Mouse (Mus musculus): Measurements from ENCODE around the gene Nup214.

The Nup214 gene

GRCm38 (mm10) chr2:32068811-32069607 is 94.8 kb downstream of the Nup214 start:
- TF ChIP-seq GATA4 (IDR thresholded peaks at IDR 0.05; ENCODE audit: insufficient replicate concordance, low read length) = no peak

DNA sequence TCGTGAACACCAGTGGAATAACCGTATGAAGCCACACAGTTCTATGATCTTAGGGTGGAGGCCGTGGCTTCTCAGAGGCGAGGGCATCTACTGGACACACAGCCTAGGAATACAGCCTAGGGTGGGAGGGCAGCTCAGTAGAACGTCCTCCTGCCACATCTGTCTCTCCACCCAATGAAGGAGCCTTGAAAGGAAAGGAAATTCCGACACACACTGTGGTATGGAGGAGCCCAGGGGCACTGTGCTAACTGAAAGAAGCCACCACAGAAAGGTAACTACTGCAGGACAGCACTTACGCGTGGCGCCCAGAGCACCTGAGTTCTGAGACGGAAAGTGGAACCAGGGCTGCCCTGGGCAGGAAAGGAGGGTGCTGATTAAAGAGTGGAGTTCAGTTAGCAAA is 96.5 kb downstream of the Nup214 start:
- no peak for TF ChIP-seq GATA4 (IDR thresholded peaks at IDR 0.05; ENCODE audit: insufficient replicate concordance, low read length)

GRCm38 (mm10) chr2:32074404-32074803 is 100.2 kb downstream of the Nup214 start:
- no peak for TF ChIP-seq GATA4 (IDR thresholded peaks at IDR 0.05; ENCODE audit: insufficient replicate concordance, low read length)

- no peak for TF ChIP-seq GATA4 (IDR thresholded peaks at IDR 0.05; ENCODE audit: insufficient replicate concordance, low read length)
Observed at GRCm38 (mm10) chr2:32075368-32075767, 101.1 kb downstream of the Nup214 start.

- no peak for TF ChIP-seq GATA4 (IDR thresholded peaks at IDR 0.05; ENCODE audit: insufficient replicate concordance, low read length)
Observed at GRCm38 (mm10) chr2:32077744-32078143, 103.5 kb downstream of the Nup214 start.

DNA sequence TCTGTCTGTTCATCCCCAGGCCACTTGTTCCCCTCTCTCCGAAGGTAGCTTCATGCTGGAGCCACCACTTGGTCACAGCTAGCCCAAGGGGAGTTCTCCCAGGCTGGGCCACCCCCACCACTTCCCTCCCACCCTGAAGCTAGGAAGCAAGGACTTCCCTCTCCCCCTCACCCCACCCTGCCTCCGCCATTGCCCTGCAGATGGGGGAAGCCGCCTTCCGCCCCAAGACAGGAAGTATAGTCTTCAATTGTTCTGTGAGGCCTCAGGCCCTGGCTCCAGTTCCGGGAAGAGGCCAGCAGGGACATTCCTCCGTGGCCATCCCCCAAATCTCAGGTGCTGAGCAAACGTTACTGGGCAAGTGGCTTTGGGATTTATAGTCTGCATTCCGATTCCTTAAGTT is 104.3 kb downstream of the Nup214 start:
- 0 out of 2 replicates have a peak, but pooled peaks have one; percentile 20 for TF ChIP-seq GATA4 (IDR thresholded peaks at IDR 0.05; ENCODE audit: insufficient replicate concordance, low read length)

DNA sequence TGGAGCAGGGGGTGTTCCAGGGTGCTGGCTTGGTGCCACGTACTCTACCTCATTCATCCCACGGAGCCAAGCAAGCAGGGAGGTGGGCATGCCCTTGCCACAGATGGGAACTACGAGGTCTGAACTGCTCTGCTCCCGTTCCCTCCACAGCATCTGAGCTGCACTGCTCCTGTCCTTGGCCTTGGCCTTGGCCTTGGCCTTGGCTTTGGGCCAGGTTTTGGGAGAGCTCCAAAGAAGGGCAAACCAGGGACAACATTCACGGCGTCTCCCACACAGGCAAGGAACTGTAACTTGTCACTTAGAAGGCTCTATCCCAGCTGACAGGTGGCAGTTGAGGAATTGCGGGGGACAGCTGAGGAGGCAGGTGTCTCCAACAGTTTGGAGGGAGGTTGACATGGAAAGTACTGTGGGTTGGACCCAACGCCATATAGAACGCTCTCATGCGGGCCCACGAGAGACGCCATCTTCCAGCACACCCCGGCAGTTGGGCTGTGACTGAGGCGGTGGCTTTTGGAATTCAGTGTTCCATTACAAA is 105.0 kb downstream of the Nup214 start:
- TF ChIP-seq GATA4 (IDR thresholded peaks at IDR 0.05; ENCODE audit: insufficient replicate concordance, low read length) = no peak

- TF ChIP-seq GATA4 (IDR thresholded peaks at IDR 0.05; ENCODE audit: insufficient replicate concordance, low read length) = no peak
Observed at GRCm38 (mm10) chr2:32080681-32081080, 106.4 kb downstream of the Nup214 start.

DNA sequence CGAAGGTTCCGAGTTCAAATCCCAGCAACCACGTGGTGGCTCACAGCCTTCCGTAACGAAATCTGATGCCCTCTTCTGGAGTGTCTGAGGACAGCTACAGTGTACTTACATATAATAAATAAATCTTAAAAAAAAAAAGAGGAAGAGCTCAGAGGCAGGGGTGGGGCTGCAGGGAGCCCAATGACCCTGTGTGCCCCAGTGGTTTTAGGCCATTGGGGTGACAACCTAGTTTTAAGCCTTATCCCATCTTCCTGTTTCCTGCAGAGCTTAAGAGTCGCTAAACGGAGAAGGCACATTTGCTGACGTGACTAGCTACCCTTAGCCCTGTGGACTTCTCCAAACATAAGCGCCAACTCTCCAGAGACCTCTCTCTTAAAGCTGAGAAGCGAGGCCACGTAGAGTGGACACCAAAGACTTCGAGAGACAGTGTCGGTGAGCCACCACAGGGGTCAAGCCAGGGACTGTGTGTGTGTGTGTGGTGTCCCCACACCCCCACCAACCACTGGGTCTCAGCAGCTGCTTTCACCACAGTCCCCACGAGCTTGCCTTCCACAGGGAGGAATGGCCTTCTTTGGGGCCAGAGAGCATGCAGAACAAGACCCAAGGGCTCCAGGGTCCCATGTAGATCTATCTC is 107.2 kb downstream of the Nup214 start:
- TF ChIP-seq GATA4 (IDR thresholded peaks at IDR 0.05; ENCODE audit: insufficient replicate concordance, low read length) = no peak

- no peak for TF ChIP-seq GATA4 (IDR thresholded peaks at IDR 0.05; ENCODE audit: insufficient replicate concordance, low read length)
Observed at GRCm38 (mm10) chr2:32082229-32082628, 108.0 kb downstream of the Nup214 start.

DNA sequence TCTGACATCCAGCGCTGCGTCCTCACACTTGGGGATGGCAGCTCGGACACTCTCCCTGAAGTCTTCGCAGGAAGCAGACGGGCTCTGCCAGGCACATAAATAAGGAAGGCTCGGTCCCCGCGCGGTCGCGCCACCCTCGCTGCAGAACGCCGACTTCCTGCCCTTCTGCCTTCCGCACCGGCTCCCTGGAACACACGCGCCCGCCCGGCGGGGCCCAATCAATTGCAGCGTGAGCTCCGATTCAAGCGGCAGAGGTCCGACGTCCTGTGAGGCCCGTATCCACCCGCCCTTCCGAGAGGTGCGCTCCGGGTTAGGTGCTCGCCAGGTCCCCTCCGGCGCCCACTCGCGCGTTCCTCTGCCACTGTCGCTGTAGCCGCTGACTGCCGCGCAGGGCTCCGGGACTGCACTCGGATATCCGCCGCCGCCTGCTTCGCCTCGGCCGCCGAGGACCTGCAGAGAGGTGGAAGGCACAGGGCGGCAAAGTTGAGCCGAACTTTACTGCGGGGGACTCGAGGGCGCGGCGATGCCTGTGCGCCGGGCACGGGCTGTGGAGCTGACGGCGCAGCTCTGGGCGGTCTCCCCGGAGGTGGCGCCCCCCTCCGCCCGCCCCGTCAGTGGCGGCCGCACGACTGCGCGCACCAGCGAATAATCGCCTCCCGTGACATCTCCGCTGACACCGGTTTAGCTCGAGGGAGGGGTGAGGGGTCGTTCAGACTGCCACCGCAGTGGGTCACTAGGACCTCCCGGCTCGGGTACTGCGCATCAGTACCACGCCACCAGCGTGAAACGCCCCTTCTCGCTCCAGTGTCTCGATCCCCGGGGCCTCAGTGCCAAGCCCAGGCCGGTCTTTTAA is 109.1 kb downstream of the Nup214 start:
- no peak for TF ChIP-seq GATA4 (IDR thresholded peaks at IDR 0.05; ENCODE audit: insufficient replicate concordance, low read length)

DNA sequence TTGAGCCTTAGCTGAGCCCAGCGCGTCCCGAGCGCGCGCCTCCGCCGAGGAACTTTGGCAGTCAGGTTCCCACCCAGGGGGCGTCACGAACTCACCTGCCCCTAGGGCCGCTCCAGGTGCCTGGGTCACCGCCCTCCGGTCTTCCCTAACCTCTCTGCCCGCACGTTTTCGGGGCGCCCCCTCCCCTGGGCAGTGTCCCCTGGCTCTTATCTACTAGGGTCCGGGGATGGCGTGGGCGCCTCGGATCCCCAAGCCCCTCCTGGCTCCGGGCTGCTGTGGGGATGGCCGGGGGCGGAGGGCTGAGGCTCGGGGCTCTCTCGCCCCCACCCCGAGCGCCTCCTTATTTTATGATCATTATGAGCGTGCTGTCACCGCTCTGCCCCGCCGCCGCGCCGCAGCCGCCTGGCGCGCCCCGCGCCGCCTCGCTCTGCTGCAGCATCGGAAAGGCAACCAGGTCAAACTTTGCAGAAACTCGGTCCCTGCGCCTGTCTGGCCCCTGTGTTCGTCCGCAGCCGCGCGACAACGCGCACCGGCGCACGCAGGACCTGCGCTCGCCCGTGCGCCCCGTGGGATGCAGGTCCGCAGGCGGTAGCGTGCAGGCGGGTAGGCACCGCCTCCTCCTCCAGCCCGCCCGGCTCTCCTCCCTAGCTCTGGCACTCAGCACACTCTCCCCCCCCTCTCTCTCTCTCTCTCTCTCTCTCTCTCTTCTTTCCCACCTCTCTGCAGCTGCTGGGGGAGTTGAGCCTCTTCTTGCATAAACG is 110.1 kb downstream of the Nup214 start, which contains the start of gene Fam78a:
Gene Fam78a, minus strand, starts transcription at position 747 of the 761 bp plus-strand sequence.
- TF ChIP-seq GATA4 (IDR thresholded peaks at IDR 0.05; ENCODE audit: insufficient replicate concordance, low read length) = no peak

- TF ChIP-seq GATA4 (IDR thresholded peaks at IDR 0.05; ENCODE audit: insufficient replicate concordance, low read length) = no peak
Observed at GRCm38 (mm10) chr2:32084872-32085199, 110.6 kb downstream of the Nup214 start.

GRCm38 (mm10) chr2:32085231-32085630 is 111.0 kb downstream of the Nup214 start:
- TF ChIP-seq GATA4 (IDR thresholded peaks at IDR 0.05; ENCODE audit: insufficient replicate concordance, low read length) = no peak

DNA sequence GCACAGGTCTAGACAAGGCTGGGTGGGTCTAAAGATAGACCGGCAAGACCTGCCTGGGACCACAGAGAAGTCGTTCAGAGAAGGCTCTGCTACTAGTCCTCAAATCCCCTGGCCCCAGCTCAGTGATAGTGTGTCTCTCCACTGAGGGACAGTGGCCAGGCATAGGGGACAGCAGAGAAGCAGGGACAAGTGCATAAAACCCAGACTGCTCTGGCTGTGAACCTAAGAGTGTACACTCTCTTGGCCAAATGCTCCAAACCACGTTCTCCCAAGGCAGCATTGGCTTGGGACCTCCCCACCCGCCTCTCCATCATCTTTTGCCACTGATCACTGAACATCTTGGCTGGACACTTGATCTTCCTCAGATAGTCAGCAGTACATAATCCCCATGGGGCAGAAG is 113.4 kb downstream of the Nup214 start:
- TF ChIP-seq GATA4 (IDR thresholded peaks at IDR 0.05; ENCODE audit: insufficient replicate concordance, low read length) = no peak
